Mouse (Mus musculus): ENCODE measurements around the gene Pafah1b3. TPM values are rescaled to one million over a fixed set of nuclear protein-coding genes. Genes with fewer than 3 reads are reported as not detected.

Gene Pafah1b3
- total RNA-seq, 2 experiments from 2014 or later = 27.9 to 34.2 TPM

DNA sequence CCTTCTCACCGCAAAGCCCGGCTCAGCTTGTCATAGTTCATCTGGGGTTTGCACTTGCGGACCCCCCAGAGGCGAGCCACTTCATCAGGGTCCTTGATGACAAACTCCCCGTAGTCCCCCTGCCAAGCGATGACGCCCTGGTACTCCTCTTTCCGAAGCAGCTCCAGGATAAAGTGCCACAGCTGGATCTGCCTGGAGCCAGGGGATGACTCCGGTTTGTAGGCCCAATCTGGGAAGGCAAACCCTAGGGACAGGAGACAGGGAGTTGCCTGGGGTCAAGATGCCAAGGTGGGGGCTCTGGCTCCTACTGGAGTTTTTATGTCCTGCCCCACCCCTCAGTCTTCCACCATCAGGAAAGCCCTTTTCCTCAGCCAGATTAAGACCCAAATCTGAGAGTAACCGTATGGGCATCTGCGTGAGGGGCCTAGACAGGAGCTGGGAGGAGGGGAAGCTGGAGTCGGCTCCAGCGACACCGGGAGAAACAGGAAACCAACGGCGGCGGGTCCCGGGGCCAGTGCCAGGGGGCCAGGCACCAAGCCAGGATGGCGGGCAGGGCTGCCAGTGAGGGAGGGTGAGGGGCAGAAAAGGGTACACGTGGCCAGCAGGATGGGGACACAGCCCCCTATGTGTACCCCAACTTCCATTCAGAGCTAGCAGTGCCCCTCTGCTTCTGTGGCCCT lies 51.6 kb downstream of the Pafah1b3 start:
- TF ChIP-seq CTCF (IDR thresholded peaks at IDR 0.05) = no peak
- peak; percentile 55 to 76 for DNase-seq (ENCODE audit: extremely low spot score in 1 of 2, low spot score in 2 of 2)
- Histone ChIP-seq H3K4me3 (peak overlapping the region; percentile 75), H3K27ac (peak overlapping the region; percentile 99)
- intact Hi-C loops (cut with DNase I) = no loop called here

Other genes with a start within 250 kb of the Pafah1b3 start
- 100 to 1,000 TPM; 207 to 218 TPM for gene Grik5, start 225.6 kb downstream of the Pafah1b3 start, total RNA-seq (2021)
- gene Zfp574, start 225.4 kb downstream of the Pafah1b3 start, total RNA-seq (2021) = 10 to 100 TPM; 37.1 to 37.7 TPM
- gene Pou2f2, start 118.3 kb downstream of the Pafah1b3 start, total RNA-seq (2021) = 10 to 100 TPM; 12.5 to 14.0 TPM
- gene Dedd2, start 77.4 kb downstream of the Pafah1b3 start, total RNA-seq (2021) = 10 to 100 TPM; 23.9 to 26.3 TPM
- 10 to 100 TPM; 10.6 to 11.2 TPM for gene Zfp526, start 76.6 kb downstream of the Pafah1b3 start, total RNA-seq (2021)
- 100 to 1,000 TPM; 215 to 220 TPM for gene Gsk3a, start 60.1 kb downstream of the Pafah1b3 start, total RNA-seq (2021)
- 10 to 100 TPM; 61.5 to 68.2 TPM for gene Erf, start 47.2 kb downstream of the Pafah1b3 start, total RNA-seq (2021)
- 100 to 1,000 TPM; 215 to 228 TPM for gene Cic, start 30.3 kb downstream of the Pafah1b3 start, total RNA-seq (2021)
- gene Prr19, start 3.4 kb upstream of the Pafah1b3 start, total RNA-seq (2021) = under 1 TPM in 1 of 2 experiments, not detected in 1; 0.27 TPM
- 10 to 100 TPM; 51.8 to 59.3 TPM for gene Tmem145, start 8.1 kb upstream of the Pafah1b3 start, total RNA-seq (2021)
- 100 to 1,000 TPM; 110 to 115 TPM for gene Megf8, start 19.2 kb upstream of the Pafah1b3 start, total RNA-seq (2021)
- not detected for gene Cnfn, start 71.7 kb upstream of the Pafah1b3 start, total RNA-seq (2021)
- gene Lipe, start 100.7 kb upstream of the Pafah1b3 start, total RNA-seq (2021) = 1 to 10 TPM; 7.5 to 7.8 TPM
- not detected for gene Cxcl17, start 114.9 kb upstream of the Pafah1b3 start, total RNA-seq (2021)
- gene Ceacam1, start 179.6 kb upstream of the Pafah1b3 start, total RNA-seq (2021) = 1 to 10 TPM; 3.1 to 4.1 TPM
- under 1 TPM; 0.35 to 0.68 TPM for gene Ceacam2, start 241.9 kb upstream of the Pafah1b3 start, total RNA-seq (2021)